Mouse (Mus musculus): Measurements from ENCODE around the gene 9330161L09Rik.
A peak's percentile ranks its signal among the peaks of the same experiment; 100 is the strongest.

9330161L09Rik gene

GRCm38 (mm10) chr12:103389348-103389727, 18.3 kb downstream of the 9330161L09Rik start:
- DNase-seq (ENCODE audit: low spot score), result no peak

- DNase-seq (ENCODE audit: low spot score), result peak; percentile 96
Observed at GRCm38 (mm10) chr12:103388505-103389347, 18.9 kb downstream of the 9330161L09Rik start, which contains the start of gene Otub2. Gene Otub2, plus strand, starts transcription at chr12:103388682.

- no peak for DNase-seq (ENCODE audit: low spot score)
Observed at GRCm38 (mm10) chr12:103380226-103380625, 27.4 kb downstream of the 9330161L09Rik start.

GRCm38 (mm10) chr12:103376774-103377173, 30.8 kb downstream of the 9330161L09Rik start:
- no peak for DNase-seq (ENCODE audit: low spot score)

GRCm38 (mm10) chr12:103376124-103376523, 31.5 kb downstream of the 9330161L09Rik start:
- no peak for DNase-seq (ENCODE audit: low spot score)

- no peak for DNase-seq (ENCODE audit: low spot score)
Observed at GRCm38 (mm10) chr12:103373530-103374236, 33.9 kb downstream of the 9330161L09Rik start.

- peak; percentile 76 for DNase-seq (ENCODE audit: low spot score)
Observed at GRCm38 (mm10) chr12:103371711-103372110, 35.9 kb downstream of the 9330161L09Rik start.

GRCm38 (mm10) chr12:103370861-103371260, 36.8 kb downstream of the 9330161L09Rik start:
- no peak for DNase-seq (ENCODE audit: low spot score)

- DNase-seq (ENCODE audit: low spot score), result no peak
Observed at GRCm38 (mm10) chr12:103368777-103369176, 38.8 kb downstream of the 9330161L09Rik start.

GRCm38 (mm10) chr12:103368326-103368669, 39.3 kb downstream of the 9330161L09Rik start:
- DNase-seq (ENCODE audit: low spot score), result no peak

GRCm38 (mm10) chr12:103367620-103368325, 39.8 kb downstream of the 9330161L09Rik start:
- peak; percentile 93 for DNase-seq (ENCODE audit: low spot score)

- DNase-seq (ENCODE audit: low spot score), result no peak
Observed at GRCm38 (mm10) chr12:103367171-103367570, 40.4 kb downstream of the 9330161L09Rik start.

- no peak for DNase-seq (ENCODE audit: low spot score)
Observed at GRCm38 (mm10) chr12:103362336-103362735, 45.3 kb downstream of the 9330161L09Rik start.

- no peak for DNase-seq (ENCODE audit: low spot score)
Observed at GRCm38 (mm10) chr12:103361539-103362307, 45.9 kb downstream of the 9330161L09Rik start.

GRCm38 (mm10) chr12:103360812-103361211, 46.8 kb downstream of the 9330161L09Rik start:
- DNase-seq (ENCODE audit: low spot score), result no peak

- DNase-seq (ENCODE audit: low spot score), result no peak
Observed at GRCm38 (mm10) chr12:103358951-103359801, 48.4 kb downstream of the 9330161L09Rik start.

GRCm38 (mm10) chr12:103358216-103358615, 49.4 kb downstream of the 9330161L09Rik start:
- no peak for DNase-seq (ENCODE audit: low spot score)
